Mouse (Mus musculus) embryo, embryonic 10.5 days (tissue): ENCODE measurements around the gene Lmntd1.

Experiments used
- DNase-seq: peaks from one replicate; pipeline ENCODE4 v3.0.0-alpha.2; 2015; ENCODE audit warnings: low spot score

Lmntd1 gene

DNA sequence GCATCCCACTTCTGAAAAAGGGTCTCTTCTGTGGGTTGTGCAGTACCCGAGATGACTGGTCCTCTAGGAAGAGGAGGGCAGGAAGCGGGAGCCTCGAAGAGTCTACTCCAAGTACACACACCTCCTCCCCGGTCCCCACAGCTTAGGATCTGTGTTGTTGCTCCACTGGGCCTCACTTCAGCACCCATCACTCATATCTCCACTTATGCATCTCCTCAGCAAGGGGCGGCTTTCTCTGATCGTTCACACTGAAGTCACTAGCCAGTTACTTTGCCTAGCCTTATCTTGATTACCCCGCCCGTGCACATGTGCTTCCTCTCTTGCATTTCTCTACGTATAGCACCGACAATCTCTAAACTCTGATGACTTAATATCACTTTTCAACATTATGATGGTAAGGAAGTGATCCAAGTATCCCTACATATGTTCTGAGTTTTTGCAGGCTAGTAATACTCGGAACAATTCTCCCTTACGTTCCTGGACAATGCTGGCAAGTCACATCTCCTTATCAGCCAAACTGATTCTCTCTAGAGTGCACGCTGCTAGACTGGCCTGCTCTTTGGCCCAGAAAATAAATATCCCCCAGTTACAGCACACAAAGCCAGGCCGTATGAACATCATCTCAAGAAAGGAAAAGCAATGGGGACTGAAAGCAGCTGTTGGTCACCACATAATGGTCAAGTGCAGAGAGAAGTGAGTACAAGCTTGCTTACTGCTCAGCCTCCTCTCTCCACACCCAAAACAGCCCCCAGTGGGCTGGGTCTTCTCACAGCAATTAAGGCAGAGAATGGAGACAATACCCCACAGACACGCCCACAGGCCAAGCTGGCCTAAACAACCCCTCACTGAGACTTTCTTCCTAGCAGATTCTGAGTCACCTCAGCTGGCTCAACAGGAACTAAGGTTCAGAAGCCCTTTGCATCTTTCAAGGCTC is 56.8 kb downstream of the Lmntd1 start:
- DNase-seq = no peak

DNA sequence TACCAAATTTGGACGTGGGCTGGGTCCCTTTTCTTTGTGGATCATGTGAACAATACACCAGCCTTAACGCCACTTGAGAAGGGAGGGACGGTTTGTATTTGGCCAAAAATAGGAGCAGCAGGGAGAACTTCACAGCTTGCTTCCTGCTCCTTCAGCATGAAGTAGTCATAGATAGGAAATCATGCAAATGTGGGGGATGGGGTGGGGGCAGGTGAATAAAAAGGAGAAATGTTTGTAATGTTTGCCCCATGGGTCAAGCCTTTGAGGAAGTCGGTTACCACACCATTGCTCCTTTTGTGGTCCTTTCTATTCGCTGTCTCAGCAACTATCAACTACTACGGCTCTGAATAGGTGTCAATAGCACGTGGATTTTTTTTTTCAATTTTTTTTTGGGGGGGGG is 60.9 kb downstream of the Lmntd1 start:
- no peak for DNase-seq

DNA sequence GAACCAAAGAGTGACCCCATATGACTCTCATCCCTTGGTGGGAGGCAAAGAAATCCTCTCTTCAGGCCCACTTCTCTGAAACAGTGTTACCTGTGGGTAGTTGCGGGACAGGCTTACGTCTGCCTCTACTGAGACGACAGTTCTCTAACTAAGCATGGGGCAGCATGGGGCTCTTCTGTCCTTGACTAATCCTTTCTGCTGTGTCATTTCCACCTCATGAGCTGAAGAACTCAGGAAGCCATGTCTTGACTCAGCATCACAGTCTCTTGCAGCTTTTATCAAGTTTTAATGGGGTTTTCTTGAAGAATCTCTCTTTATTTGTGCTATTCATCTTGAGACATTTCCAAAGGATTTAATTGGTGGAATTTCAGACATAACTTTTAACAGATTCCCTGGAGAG is 61.3 kb downstream of the Lmntd1 start:
- DNase-seq = no peak

DNA sequence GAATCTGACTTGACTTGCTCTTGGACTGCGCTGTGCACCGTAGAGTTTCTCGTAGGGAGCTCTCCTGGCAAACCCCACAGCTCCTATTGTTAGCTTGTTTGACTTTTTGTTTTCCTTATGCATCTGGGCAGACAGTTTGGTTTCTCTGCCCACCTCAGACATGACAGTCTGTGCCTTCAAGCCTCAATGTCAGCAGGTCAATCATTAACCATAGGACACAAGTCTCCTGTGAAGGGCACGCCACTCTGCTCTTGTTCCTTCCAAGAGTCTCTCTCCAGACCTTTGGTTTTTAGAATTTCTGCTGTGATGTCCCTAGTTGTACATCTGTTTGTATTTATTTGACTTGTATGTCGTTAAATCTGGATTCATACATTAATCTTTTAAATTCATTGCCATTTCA is 63.1 kb downstream of the Lmntd1 start:
- no peak for DNase-seq

DNA sequence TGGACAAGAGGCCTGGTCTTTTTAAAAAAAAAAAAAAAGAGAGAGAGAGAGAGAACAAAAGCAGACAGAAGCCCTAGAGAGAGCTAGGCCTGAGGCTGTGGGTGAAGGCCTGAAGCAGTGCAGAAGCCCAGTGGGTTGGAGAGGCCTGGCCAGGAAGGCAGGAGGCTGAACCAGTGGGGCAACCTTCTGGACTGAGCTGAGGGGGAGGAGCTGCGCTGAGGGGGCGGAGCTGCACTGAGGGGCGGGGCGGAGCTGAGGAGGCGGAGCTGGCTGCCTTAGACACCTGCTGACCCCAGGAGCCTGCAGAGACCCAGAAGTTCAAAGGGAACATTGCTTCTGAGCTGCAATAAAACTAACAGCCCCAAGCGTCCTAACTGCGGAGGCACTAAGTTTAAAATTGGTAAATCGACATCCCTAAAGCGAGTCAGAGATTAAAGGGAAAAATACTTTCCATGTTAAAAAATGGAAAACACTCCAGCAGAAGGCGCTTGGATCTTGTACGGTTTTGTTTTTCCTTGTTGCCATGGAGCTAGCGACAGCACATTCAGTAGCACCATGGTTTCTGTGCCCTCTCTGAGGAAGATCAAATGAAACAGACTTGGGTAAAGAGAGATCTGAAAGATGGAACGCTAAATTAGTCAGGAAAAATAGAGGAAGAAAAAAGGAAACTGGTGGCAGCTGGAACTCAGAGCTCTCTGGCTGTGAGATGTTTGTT is 68.0 kb downstream of the Lmntd1 start:
- DNase-seq = peak; percentile 53

DNA sequence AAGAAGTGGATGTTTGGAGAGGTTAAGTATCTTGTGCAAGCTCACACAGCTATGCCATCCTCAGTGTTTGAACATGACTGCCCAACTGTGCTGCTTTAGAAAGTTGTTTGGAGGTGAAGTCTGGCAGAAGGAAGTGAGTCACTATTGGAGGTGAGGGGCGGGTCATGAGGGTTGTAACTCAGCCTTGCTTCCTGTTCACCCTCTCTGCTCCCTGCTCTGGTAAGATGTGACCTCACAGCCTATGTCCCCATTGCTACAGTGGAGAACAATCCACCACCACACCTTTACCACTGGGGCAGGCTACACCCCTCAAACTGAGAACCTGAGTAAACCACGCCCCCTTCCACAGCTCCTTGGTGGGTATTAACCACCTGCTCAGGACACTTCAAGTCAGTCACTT is 69.3 kb downstream of the Lmntd1 start:
- no peak for DNase-seq

DNA sequence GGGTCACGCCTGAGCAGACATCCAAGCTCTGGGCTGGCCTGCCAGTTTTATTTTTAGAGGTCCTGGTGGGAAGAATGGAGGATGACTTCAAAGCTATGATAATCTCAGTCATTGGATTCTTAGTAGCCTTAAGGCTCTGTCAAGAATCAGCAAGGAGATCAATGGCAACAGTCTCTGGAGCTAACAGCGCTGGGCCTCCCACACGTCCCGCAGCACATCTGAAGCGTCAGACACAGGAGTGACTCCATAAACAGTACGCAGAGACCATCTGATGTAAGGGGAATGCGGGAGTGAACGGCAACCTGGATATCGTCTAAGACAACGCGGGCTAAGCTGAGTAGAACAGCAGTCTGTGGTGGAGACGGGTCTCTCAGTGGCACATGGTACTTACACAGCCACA is 69.8 kb downstream of the Lmntd1 start:
- no peak for DNase-seq

DNA sequence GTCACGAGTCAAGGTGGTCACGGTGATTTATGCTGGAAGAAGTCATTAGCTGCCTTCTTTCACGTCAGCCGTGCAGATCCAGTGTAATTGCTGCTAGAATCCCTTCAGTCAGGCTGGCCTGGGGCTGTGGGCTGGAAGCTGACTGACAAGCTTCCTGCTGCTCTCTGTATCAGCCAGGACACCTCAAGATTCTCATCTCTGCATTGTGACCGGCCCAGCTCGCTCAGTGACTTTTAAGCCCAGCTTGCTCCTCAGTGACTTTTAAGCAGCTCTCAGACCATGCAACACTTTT is 74.6 kb downstream of the Lmntd1 start:
- peak; percentile 53 for DNase-seq

DNA sequence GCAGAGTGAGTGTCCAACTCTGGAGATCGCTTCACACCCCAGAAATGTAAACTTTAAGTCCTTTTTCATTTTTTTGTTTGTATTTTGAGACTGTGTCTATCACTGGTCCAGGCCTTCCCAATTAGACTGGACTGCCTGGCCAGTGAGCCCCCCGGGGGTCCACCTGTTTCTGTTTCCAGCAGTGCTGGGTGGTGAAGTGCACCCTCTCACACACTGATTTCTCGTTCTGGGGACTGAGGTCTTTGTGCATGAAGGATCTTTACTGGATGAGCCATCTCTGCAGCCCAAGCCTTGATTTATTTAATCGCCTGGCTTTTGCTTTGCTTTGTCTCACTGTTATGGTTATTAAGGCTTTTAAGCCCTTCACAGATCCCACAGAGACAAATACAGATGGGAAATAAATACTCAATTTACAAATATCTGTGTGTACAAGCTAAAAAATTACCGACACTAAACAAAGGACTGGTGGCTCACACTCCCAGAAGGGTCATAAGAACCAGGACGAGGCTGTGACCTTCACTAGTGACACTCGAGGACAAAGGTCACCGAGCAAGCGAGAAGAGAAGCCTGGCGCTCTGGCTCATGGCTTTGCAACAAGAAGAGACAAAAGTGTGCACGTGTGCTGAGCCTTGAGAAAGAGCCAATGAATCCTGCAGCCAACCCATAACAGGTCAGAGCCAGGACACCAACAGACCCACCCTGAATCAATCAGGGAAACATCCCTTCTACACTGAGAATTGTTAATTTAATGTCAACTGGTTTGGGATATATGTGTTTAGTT is 75.1 kb downstream of the Lmntd1 start:
- DNase-seq = peak; percentile 57

DNA sequence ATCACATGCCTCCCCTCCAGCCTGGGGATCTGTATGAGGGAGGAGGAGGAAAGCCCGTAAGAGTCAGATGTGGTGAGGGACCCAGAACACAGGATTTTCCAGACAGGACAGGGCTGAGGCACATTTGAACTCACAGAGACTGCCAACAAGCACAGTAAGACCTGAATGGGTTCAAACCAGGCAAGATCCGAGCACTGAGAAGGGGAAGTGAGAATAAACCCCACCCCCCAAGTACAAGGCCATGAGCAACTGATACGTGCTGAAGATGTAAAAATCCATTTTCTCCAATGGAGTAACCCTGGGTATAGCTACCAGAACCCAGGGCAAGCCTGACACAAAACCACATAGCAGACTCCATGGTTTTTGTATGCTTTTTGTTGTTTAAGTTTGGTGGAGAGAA is 83.7 kb downstream of the Lmntd1 start:
- DNase-seq = no peak

DNA sequence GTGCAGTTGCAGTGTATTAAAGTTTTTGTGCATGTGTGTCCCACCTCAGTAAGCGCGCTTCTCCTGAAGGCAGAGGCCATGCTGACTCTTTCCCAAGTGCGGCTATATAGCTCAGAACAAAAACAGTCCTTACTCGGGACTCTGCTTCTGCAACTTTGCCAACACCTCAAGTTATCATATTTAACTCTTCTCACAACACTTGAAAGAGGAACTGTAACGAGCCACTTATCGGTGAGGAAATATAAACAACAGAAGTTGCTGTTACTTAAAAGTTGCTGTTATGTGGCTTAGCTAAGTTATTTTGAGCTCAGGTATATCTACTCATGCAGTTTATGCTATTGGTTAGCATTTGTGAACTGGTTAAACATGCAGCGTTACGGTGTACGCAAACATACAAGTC is 90.8 kb downstream of the Lmntd1 start:
- DNase-seq = no peak

DNA sequence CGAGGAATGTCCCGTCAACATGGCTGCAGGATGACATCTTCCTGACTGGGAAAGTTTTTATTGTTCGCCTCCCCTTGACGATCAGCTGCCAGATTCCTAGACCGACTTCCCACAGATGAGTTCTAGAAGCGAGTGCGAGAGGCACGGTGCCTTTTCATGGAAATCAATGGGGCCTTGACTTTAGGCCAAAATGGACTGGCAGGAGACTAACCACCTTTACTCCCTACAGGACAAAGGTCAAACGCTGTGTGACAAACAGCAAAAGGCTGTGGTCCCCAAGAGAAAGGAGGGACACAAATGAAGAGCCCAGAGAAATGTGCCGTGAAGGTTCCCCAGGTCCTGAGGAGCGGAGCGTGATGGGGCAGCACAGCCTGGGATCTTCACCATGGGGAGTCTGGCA is 91.5 kb downstream of the Lmntd1 start:
- DNase-seq = no peak

DNA sequence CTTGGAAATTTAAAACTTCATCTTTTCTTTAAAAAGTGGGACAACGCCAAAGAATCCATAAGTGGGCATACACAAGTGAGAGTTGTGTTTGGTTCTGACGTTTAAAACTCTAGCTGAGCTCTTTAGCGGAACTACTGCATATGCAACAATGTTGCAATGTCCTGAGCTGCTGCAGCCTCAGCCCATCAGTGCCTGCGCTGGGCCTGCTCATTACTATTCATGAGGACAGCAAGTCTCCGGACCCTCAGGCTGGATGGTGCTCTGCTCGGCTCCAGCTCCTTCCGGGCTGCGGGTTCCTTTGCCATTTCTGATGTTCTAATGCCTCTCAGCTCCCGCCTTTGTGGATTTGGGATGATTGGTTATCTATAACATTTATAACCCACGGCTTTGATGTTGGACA is 97.1 kb downstream of the Lmntd1 start:
- DNase-seq = peak; percentile 34

DNA sequence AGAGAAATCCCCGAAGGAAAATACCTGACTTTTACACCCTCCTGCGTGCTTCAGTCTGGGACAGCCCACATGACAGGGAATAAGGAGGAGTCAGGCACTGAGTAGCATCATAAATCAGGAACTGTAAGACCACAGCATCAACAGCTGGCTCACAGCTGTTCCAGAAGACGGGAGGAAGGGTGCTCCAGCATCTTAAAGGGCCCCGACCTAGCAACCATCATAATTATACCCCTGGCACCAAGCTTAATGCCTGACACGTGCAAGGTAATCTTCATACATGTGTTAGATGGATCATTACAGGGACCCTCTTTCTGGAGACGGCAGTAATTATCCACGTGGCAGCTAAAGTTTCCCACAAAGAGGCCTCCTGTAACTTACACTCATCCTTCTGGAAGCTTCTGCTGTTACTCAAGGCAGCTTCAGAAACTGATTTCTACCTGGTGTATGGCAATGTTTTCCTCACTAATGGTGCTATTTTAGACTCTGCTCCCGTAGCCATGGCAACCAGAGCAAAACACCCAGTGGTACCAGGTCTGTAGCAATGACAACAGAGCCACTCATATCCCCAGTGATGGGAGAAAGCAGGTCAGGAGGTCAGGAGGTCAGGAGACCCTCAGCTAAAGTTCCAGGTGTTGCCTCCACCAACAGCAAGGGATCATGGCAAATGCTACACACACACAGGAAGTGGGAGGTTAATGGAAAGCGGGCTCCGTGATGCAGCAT is 98.1 kb downstream of the Lmntd1 start:
- peak; percentile 69 for DNase-seq

DNA sequence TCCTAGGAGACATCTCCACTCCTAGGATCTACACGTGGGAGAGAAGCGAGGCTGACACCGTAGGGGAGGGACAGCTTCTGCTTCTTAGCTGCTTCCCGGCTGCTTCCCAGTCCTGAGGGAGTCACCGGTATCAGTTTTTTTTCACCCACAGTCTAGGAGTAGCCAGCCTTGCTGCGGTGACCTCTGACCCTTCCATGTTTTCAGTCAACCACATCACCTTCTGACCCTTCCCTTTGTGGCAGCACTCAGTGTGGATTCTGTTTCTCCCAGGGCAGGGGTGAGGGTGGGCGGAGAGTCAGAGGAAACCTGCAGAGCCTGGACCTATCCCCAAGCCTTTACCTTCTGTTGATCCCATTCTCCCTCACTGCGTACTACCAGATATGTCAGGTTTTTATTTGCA is 102.9 kb downstream of the Lmntd1 start:
- peak; percentile 55 for DNase-seq

DNA sequence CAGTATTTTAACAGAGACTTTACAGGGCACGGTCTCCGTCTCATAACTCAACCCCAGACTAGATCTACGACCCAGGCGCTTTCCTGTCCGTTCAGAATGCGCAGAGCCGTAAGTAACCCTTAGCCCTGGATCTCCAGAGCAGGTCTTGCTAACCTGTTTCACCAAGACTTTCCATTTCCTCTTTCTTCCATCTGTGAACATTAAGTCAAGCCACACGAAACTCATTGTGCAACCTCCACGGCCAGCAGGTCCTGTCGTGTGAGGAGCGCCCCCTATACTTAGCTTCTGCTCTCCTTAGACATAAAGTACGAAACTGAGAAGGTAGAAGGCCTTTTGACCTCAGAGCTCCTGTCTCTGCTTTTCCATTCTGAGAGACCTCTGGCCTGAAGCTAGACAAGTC is 105.3 kb downstream of the Lmntd1 start:
- DNase-seq = no peak

DNA sequence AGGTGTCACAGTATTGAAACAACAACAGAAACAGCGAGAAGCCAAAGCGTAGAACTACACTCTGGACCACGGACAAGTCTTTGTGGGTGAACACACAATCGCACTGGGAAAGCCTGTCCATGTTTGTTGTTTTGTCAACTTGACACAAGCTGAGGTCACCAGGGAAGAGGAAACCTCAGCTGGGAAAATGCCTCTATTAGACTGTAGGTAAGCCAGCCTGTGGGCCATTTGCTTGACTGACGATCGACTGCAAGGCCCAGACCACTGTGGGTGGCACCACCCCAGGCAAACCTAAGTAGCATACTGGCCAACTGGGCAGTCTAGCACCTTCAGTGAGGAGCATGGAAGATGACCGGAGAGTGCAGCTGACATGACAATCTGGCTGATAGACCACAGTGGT is 112.4 kb downstream of the Lmntd1 start:
- no peak for DNase-seq

DNA sequence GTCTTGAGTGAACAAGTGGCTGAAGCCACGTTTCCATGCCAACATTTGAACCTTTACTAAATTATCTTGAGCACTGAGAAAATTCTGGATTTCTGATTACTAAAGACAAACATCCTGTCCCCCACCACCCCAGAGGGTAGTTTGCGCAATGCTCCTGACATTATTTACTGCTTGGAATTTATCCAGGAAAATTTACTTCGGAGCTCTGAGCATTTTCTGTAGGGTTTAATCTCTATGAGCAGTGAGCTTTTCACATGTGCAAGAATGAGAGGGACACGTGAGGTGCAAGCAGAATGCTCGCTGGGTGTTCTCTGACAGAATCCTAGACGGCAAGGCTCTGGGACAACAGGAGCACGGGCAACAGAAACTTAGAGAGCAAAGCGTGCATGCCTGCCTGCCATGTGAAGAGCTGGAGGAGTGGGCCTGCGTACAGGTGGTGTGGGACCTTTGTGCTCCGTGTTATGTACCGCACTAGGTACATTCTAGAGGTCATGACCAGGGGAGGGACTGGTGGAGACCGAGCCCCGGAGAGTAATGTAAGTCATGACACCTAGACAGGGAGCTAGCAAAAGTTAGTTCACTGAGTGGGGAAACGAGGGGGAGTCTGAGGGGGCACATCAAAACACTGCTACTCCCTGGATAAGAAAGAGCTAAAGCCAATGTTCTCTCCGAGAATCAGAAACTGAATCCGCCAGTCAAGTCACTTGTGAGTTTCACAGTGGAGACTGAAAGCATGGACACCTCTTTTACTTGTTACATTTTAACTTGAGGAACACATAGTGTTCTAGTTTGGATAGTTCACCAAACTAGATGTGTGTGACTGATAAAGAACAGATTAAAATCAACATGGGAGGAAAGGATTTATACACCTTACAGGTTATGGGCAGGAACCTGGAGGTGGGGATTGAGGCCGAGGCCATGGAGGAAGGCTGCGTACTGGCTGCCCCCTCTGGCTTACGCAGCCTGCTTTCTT is 114.3 kb downstream of the Lmntd1 start:
- no peak for DNase-seq

DNA sequence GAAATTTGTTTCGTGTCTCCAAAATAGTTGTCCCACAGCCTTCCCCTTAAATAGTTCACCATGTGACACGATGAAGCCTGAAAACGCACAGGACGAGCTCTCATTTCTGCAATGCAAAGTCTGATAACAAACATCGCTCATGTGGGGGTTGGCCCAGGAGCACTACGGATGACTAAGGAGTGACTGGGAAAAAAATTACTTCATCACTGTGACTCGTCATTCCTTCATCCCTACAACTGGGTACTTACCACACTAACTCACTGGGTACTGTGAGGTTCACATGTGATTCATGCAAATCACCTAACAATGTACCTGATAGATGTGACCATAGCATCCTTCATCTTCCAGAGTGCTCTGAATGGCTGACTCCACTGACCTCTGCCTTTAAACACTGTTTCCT is 118.4 kb downstream of the Lmntd1 start:
- no peak for DNase-seq

DNA sequence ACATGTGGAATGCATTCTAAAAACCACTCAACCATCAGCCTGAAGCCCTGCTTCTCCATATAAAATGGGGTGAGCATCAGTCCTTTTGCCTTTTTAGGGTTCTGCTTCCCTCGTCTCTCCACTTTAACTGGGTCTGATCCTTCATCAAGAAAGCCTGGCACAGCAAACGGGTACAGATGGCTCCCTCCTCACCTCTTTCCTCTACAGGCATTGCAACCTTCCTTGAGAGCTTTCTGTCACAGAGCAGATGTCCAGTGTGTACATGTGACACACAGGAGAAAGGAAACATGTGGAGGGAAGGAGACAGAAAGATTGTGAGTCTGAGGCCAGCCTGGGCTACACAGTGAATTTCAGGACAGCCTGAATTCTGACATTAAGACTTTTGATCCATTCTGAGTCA is 125.9 kb downstream of the Lmntd1 start:
- no peak for DNase-seq

DNA sequence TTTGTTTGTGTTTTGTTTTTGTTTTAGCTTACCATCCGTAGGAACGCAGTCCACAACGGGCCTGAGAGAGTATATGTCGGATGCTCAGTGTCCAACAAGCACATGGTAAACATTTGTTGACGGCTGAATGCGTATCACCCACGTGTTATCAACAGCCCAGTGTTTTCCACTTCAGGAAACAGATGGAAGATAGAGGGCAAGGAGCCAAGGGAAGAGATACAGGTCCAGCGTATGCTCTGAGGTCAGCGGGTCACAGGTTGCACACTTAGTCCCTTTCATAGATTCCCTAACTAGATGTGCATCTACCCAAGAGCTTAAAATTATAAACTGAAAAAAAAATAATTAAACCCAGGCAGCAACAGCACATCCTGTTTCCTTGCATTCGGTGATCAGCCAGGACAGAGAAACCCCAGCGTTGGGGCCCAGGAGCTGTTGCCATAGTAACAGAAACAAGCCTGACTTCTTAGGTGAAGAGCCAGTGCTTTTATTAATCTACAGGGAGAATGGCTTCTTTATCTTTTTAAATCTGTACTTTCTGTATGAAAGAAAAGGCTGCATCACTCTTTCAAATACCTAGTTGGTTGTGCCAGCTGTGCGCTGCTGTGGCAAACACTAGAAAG is 128.0 kb downstream of the Lmntd1 start:
- DNase-seq = peak; percentile 52
